Mouse (Mus musculus) activated CD4-positive, CD25-positive, alpha-beta regulatory T cell, adult 4 months (primary cell): Measurements from ENCODE around the gene Mreg. TPM values are rescaled to one million over a fixed set of nuclear protein-coding genes. Genes with fewer than 3 reads are reported as not detected.

Experiments used
- ATAC-seq: one replicate; pipeline ENCODE4 v1.8.0; 2017
- polyA plus RNA-seq, 2 experiments: library from polyadenylated mRNA; unstranded; fragments of 100-300 nt; shearing (Covaris generic); gene quantifications; one replicate each; pipeline ENCODE4 v1.2.1; 2017

The Mreg gene
- polyA plus RNA-seq, 2 experiments from 2014 or later = 0.15 TPM; not detected in 1

DNA sequence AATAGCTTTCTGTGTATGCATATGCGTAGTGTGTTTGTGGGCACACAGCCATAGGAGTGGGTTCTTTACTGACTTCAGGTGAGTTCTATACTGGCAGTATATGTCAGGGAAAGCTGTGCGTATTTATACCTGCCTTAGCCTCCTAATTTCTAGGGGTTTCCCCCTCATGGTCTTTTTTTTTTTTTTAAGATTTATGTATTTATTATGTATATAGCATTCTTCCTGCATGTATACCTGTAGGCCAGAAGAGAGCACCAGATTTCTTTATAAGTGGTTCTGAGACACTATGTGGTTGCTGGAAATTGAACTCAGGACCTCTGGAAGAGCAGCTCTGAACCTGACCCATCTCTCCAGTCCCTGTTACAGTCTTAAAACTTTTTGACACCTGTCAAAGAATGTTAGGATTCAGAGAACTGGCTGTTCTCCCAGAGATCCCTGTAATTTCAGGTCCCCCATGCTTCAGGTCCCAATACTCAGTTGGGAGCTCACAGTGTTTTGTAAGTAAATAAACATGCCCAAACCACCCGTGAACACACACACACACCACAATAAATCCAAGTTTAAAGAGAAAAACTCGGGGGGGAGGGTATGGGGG, 14.9 kb upstream of the Mreg start:
- ATAC-seq = no peak

DNA sequence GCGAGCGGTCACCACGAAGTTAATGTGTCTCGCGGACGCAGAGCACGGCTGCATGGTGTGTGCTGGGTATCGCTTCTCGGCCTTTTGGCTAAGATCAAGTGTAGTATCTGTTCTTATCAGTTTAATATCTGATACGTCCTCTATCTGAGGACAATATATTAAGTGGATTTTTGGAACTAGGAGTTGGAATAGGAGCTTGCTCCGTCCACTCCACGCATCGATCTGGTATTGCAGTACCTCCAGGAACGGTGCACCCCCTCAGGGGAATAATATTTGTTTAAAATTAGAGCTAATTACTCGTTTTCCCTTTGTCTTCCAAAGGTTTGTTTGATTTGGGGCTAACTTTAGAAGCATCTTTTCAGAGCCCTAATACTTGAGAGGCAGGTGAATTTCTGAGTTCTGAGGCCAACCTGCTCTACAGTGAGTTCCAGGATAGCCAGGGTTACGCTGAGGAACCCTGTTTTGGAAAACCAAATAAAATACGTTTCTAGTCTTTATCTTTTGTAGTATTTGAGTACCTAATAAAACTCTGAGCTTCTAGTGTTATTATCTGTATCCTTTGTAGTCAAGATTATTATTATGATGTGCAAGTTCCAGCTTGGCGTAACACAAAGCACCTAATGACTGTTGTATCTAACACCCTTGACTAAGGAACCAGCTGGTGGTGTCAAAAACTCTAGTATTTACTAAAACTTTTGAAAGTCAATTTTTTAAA, 14.2 kb upstream of the Mreg start:
- no peak for ATAC-seq

DNA sequence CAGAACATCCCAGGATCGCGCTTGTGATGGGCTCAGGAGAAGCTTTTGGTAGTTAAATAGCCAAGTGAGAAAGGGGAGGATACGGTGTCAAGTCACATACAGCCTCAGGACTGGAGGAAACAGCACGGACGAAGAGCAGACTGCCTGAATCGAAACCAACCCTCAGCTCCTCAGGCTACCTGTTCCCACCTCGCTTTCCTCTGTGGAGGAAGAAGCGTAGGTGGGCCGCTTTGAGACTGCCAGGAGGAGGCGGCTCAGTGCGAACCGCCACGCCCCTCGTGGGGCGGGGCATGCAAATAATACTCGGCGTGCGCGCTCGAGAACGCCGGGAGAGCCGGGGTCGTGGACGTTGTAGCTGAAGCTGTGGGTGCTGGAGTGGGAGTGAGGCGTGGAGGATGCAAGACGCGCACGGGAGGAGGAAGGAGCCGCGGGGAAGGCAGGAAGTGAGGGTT, 13.6 kb upstream of the Mreg start:
- peak; percentile 93 for ATAC-seq

DNA sequence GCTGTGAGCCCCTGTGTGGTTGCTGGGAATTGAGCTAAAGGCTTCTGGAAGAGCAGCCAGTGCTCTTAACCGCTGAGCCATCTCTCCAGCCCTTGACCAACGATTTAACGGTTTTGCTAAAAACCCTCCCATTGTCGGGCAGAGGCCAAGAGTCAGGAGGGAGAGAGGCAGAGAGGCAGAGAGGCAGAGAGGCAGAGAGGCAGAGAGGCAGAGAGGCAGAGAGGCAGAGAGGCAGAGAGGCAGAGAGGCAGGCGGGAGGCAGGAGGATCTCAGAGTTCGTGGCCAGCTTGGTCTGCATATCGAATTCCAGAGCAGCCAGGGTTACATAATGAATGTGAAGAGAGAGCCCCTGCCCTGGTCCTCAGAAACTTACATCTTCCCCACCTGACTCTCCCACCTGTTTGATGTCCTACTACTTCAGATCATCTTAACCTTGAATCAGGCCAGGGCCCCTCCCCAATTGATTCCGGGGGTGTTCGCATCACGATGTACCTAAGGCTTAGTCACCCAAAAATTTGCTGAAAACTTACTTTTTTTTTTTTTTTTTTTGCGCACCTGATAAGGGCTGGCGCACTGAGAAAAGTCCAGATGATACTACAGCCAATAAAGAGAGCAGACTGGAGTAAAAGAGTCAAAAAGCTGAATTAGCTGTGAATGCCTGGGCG, 13.1 kb upstream of the Mreg start:
- no peak for ATAC-seq

DNA sequence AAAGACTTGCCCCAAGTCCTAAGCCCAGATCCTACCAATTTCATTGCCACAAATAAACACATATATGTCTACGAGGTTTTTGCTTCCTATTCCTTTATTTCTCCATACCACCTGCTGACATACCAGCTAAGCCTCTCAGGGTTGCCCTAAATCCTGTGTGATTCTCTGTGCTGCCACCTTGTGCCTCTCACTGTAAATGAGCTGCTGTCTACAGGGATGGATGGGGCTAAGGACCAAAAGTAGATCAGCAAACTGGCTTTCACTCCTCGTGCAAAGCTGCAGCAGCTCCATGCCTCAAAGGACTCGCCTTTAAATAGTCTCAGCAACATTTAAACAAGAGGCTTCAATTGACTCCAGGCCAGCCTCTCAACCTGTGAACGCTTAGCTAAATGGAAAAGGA, 7.9 kb upstream of the Mreg start:
- ATAC-seq = no peak

DNA sequence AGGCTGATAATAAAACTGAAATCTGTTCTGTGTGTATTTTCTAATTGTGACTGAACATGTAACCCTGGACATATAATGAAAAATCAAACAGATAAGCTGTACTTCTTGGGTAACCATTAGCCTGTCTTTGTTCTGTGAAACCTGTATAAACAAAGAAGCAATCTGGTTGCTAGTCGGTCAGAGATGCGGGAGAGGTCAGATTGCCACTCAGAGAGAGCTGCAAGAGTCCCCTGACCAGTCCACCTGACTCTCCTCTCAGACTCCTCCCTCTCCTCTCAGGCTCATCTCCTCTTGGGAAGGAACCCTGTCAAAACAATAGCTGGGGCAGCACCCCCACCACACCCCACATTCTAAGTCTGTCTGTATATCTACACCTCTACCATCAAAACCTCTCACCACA, 7.0 kb upstream of the Mreg start:
- no peak for ATAC-seq

DNA sequence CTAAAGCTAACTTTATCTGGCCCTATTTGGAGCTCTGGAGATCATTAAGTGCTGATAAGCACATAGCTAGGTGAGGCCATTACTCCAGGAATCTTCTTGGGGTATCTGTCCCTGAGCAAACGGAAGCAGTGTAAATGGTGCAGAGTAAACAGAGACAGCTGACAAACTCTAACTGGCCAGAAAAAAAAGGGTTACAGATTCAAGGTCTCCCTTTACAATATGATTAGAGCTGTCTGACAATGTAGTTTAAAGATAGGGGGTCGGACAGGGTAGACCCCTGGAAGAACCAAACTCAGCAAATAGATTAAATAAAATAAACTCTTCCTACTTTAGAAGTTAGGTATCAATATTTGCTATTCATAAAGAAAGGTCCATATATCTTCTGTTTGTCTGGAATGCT, 6.5 kb upstream of the Mreg start:
- no peak for ATAC-seq

DNA sequence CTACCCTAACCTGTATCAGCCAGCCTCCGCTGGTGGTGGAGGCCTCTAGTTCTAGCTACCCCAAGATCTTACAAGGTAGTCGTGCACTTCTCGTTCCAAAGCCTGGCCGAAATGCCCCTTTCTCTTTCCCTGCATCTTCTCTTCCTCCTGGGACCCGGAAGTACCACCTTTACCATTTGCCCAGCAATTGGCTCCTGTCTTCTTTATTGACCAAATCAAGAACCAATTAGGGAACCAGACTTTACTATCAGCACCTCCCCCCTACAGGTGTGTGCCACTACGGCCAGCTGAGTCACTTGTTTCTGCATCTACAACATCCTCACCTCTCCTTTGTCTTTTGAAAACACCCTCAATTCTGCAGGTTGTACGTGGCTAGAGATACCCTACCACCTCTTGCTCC, 4.7 kb upstream of the Mreg start:
- no peak for ATAC-seq

DNA sequence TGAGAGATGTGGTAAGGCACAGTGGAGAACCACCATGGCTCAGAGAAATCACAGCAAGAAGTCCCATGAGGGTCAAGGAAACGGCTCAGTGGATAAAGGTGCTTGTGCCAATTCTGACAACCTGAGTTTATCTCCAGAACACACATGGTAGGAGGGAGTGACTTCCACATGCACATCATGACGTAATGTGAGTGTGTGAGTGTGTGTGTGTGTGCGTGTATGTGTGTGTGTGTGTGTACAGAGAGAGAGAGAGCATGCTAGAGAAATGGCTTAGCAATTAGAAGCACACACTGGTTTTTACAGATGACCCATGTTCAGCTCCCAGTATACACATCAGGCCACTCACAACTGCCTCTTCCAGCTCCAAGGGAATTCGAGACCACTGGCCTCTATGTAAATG, 3.1 kb upstream of the Mreg start:
- ATAC-seq = no peak

DNA sequence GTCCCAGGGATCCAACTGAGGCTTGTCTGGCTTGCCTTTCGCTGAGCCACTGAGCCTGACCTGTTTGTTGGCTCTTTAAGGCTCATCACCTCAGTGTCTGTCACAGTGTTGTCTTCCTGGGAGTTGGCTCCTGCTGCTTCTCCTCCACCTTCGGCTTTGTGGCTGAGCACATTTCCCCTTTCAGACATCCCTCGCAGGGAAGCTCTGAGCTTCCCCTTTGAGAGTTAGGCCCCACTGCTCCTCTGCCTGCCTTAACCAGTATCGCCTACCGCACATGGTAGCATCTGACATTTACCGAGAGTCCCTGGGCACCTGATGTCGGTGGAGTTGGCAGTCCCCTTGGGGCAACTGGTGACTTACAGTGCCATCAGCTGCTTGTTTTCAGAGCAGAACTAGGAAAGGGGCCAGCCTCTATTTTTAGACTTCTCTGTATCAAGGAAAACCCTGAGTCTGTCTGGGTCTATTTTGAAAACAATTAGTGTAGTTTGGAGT, 2.4 kb upstream of the Mreg start:
- ATAC-seq = no peak

DNA sequence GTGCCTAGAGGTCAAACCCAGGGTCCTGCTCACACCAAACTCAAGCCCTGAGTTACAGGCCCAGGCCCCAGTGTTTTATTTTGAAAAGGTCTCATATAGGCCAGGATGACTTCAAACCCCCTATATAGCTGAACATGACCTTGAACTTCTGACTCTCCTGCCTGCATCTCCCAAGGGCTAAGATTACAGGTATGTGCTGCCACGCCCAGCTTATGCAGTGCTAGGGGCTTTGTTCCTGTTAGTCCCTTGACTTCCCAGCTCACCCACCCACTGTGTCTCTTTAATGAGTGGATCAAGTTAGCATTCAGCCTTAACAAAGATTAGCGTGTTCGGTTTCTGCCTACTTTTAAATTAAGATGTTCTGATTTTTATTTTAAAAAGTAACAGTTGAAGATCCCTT, 1.8 kb upstream of the Mreg start:
- no peak for ATAC-seq

DNA sequence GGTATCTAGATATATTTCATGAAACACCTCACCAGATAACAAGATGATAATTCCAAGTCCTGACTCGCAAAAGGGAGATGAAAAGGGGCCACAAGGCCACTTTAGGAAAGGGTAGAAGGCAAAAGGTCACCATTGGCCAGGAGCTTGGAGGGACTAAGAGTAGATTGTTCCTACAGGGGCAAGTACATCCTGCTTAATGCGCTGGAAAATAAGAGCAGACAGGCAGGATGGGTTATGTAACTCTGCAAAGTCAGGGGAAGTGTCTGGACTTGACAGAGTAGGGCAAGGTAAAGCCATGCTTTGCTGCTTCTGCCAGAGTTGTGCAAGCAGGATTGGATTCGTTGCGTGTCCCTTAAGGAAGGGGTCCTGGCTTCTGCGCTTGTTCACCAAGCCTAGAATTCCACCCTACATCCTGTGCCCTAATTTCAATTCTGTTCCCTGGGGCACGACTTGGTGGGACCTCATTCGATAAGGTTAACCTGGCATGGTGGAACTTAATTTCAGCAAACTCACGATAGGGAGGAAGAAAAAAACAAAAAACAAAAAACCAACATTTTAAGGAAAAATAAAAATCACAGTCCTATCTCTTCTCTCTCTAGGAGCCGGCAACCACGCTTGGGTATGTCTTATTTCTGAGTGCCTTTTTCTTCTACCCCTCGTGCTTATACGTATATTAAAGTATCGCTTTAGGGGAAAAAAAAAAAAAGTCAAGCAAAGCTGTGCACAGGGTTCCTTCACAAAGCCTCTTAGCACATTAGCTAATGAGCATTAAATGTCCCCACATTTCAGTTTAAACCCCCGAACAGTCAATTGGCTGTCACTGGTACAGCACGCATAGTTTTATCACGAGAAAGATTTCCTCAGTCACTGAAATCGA, 1.1 kb downstream of the Mreg start:
- ATAC-seq = no peak

DNA sequence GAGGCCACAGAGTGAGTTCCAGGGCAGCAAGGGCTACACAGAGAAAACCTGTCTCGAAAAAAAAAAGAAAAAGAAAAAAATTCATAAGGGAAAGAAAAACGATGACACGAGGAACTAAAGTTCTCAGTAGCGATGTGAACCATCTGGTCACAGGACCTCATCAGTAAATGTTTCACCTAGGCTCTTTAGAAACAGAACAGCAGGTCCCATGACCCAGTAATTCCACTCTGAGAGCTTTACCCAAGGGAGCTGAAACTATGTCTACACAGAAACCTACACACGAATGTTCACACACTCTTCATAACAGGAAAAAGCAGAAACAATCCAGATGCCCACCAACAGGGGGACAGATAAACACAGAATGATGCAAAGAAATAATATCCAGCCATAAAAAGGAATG, 4.0 kb downstream of the Mreg start:
- ATAC-seq = no peak

DNA sequence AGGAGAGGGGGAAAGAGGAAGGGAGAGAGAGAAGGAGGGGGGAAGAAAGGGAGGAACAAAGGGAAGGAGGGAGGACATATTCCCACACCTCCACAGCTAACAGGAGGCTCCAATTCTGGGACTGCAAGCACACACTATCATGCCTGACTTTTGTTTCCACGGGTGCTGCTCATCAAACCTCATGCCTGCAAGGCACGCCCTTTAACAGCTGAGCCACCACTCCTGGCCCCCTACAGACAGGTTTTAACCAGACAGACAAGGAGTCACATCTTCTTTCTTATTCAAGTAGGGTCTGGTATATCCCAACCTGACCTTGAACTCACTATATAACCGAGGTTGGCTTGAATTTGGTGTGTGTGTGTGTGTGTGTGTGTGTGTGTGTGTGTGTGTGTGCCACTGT, 7.0 kb downstream of the Mreg start:
- ATAC-seq = no peak

DNA sequence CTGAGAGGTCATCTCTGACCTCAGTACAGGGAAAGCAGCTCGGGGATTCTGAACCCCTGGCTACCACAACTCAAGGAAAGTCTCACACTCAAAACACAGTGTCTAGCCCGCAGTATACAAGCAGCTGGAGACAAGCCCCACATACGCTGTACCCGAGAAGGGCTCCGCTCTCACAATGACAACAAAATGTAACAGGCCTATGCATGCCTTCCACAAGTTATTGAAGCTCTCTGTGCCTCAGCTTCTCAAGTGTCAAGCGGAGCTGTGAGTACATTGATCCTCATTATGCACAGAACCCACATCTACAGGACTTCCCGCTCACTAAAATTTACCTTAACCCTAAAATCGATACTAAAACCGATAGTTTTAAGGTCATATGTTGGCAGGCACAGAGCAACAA, 8.9 kb downstream of the Mreg start:
- ATAC-seq = no peak

DNA sequence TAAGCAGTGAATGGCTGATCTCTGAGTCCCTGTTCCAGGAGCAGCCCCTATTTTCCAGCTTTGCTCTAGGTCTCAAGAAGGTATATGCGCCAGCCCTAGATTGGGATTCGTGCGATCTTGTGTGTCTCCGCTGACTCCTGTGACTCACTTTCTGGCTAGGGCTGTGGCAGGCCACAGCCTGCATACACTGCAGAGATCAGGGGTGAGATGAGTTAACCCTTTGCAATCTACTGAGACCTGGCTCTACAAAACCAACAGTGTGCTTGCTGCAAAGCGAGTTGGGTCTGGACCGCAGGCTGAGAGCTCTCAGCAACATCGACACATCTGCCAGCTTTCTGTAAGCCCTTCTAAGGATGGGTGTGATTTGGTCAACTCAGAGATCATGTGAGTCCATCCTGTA, 9.4 kb downstream of the Mreg start:
- no peak for ATAC-seq

DNA sequence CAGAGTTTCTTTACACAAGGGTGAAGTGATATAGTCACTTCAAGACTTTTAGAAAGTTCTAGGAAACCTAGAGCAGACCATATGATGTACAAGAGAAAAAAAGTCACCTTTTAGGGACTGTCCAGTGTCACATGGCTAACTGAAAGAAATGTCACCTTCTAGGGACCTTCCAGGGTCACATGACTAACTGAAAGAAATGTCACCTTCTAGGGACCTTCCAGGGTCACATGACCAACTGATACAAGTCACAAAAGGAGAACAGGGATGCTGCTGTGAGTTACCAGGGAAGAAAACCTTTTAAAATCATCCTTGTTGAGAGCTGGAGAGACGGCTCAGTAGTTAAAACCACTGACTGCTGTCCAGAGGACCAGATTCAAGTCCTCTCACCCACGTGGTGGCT, 10.0 kb downstream of the Mreg start:
- no peak for ATAC-seq

DNA sequence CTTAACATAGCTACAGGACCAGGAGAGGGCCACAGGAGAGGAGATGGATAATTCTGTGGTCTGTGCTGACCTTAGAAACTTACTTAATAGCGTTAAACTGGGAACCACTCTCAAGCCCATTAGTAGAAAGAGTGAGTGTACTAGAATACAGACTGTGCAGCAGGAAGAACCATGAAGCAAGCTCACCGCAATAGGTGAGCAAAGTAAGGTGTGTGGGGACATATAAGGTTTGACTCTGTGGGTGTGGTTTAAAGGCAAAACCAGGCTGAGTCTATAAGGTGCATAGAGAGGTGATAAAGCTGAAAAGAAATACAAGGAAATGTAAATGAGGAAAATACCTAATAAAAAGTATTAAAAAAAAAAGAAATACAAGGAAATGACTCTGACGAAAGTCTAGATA, 11.0 kb downstream of the Mreg start:
- ATAC-seq = no peak

DNA sequence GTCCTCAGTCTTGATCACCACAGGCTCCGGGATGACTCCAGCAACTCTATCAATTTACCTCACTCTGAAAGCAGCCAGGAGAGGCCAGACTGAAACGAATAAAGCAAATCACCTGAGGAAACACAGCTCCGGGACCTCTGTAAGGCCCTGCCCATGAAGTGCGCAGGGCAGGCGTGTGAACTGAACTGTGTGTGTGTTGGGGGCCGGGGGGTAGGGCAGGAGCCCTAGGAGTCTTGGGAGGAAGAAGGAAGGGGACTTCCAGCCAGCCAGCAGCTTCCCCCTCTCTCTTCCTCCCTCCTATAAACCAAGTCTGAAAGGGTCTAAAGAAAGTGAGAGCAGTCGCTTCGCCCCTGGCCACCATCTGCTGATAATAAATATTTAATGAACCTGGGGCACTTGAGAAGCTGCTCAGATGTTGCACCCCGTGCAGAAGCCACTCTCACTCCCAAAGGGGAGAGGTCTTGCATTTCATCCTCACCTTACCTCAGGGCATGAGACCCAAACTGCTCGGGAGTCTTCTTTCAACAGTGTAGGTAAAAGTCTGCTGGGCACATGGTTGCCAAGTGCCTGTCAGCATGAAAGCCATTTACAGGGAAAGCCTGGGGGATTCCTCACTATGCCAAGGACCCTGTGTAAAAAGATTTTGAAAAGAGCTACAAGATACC, 13.8 kb downstream of the Mreg start:
- no peak for ATAC-seq

DNA sequence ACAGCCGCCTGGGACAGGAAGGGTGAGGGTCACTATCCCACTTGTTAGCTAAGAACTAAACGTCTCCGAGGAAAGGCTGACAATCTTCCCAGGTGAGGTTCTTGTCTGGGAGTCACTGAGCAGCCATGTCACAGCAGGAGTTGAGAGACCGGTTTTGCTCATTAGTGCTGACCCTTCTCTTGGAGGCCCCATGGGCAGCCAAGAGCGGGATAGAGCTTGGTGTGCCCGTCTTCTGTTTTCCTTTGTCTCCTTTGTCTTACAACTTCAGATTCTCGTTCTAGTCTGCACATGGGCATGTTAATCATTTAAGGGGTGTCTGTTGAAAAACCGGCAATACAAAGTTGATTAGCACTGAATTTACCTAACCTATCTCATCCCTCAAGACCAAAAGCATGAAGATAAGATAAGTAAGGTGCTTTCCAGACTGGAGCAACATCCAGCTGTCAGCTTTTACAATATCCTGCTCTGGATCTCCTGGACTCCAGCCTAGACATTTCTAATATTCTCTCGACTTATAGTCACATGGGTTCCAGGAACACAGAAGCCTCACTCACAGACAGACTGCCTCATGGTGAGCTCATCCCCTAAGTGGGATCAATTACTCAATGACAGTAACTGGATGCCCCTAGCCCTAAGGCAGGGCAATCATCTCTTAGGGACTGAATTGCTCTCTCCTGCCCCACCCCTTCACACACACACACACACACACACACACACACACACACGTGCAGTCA, 15.3 kb downstream of the Mreg start:
- ATAC-seq = no peak

DNA sequence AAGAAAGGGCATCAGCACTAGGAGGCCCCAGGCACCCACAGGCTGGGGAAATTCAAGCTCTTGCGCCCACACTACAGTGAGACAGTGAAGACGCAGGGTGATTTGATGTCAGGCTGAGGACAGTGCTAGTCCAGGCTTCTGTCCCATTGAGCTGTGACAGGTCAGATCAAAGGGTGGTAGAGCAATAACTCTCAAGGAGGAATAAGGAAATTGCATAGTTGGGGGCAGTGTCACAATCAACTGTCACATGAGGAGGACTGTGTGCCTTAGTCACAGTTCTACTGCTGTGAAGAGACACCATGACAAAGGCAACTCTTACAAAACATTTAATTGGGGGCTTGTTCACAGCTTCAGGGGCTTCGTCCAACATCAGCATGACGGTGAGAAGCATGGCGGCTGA, 16.0 kb downstream of the Mreg start:
- ATAC-seq = no peak

DNA sequence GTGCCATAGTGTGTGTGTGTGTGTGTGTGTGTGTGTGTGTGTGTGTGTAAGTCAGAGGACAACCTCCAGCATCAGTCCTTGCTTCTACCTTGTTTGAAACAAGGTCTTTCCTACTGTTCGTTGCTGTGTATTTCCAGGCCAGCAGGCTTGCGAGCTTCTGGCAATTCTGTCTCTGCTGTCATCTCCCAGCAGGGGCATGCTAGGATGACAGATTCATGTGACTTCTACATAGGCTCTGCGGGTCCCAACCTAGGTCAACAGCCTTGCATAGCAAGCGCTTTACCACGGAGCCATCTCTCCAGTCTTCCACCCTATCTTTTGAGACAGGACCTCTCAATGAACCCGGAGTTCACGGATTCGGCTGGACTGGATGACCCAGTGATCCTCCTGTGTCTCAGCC, 20.7 kb downstream of the Mreg start:
- no peak for ATAC-seq
